Mouse (Mus musculus): Measurements from ENCODE around the gene Acin1. TPM values are rescaled to one million over a fixed set of nuclear protein-coding genes. Genes with fewer than 3 reads are reported as not detected.

Gene Acin1
- polyA plus RNA-seq, 1 experiment, result 238 TPM

- 92% methylated on average over 5 of the region's 5 CpGs for WGBS
- Histone ChIP-seq H3K4me1 (replicated peaks; ENCODE audit: control insufficient read depth, insufficient read depth, low read length) (no peaks in the 10 kb centered on the region), H3K27me3 (ENCODE audit: control insufficient read depth, insufficient read depth, low read length) (no peaks in the 10 kb centered on the region), H3K36me3 (ENCODE audit: control insufficient read depth, insufficient read depth, low read length) (no peaks in the 10 kb centered on the region), H3K27ac (ENCODE audit: control insufficient read depth, insufficient read depth, low read length) (no peak overlapping the region), H3K4me3 (ENCODE audit: control insufficient read depth, insufficient read depth, low read length) (no peak overlapping the region)
- TF ChIP-seq CTCF (IDR thresholded peaks at IDR 0.05; ENCODE audit: borderline replicate concordance, control insufficient read depth, extremely low read depth, insufficient read depth, low read length, poor library complexity) (no peak), POLR2A (IDR thresholded peaks at IDR 0.05; ENCODE audit: control insufficient read depth, extremely low read depth, insufficient read depth, low read length, poor library complexity) (no peak)
- DNase-seq, result no peak
Measured at GRCm38 (mm10) chr14:54727565-54727964, 40.8 kb upstream of the Acin1 start.

- H3K36me3 ChIP-seq (ENCODE audit: control insufficient read depth, insufficient read depth, low read length), result no peaks in the 10 kb centered on the region
Measured at GRCm38 (mm10) chr14:54724049-54724448, 37.3 kb upstream of the Acin1 start.

GRCm38 (mm10) chr14:54721711-54722110 is 35.0 kb upstream of the Acin1 start:
- Histone ChIP-seq H3K36me3 (ENCODE audit: control insufficient read depth, insufficient read depth, low read length) (no peaks in the 10 kb centered on the region), H3K27ac (ENCODE audit: control insufficient read depth, insufficient read depth, low read length) (no peak overlapping the region), H3K27me3 (ENCODE audit: control insufficient read depth, insufficient read depth, low read length) (no peaks in the 10 kb centered on the region), H3K4me3 (ENCODE audit: control insufficient read depth, insufficient read depth, low read length) (no peak overlapping the region), H3K4me1 (replicated peaks; ENCODE audit: control insufficient read depth, insufficient read depth, low read length) (no peaks in the 10 kb centered on the region)
- TF ChIP-seq POLR2A (IDR thresholded peaks at IDR 0.05; ENCODE audit: control insufficient read depth, extremely low read depth, insufficient read depth, low read length, poor library complexity) (no peak), CTCF (IDR thresholded peaks at IDR 0.05; ENCODE audit: borderline replicate concordance, control insufficient read depth, extremely low read depth, insufficient read depth, low read length, poor library complexity) (no peak)
- no peak for DNase-seq
- WGBS, result 89% methylated on average over 10 of the region's 10 CpGs

More at GRCm38 (mm10) chr14:54724049-54724448, 37.3 kb upstream of the Acin1 start:
- no peak for DNase-seq
- no peaks in the 10 kb centered on the region for H3K4me1 ChIP-seq (replicated peaks; ENCODE audit: control insufficient read depth, insufficient read depth, low read length)
- no peak overlapping the region for H3K27ac ChIP-seq (ENCODE audit: control insufficient read depth, insufficient read depth, low read length)
- H3K4me3 ChIP-seq (ENCODE audit: control insufficient read depth, insufficient read depth, low read length), result no peak overlapping the region
- no peak for TF ChIP-seq CTCF (IDR thresholded peaks at IDR 0.05; ENCODE audit: borderline replicate concordance, control insufficient read depth, extremely low read depth, insufficient read depth, low read length, poor library complexity)
- no peak for TF ChIP-seq POLR2A (IDR thresholded peaks at IDR 0.05; ENCODE audit: control insufficient read depth, extremely low read depth, insufficient read depth, low read length, poor library complexity)
- H3K27me3 ChIP-seq (ENCODE audit: control insufficient read depth, insufficient read depth, low read length), result no peaks in the 10 kb centered on the region
- 54% methylated on average over 6 of the region's 6 CpGs for WGBS

- DNase-seq, result no peak
- TF ChIP-seq CTCF (IDR thresholded peaks at IDR 0.05; ENCODE audit: borderline replicate concordance, control insufficient read depth, extremely low read depth, insufficient read depth, low read length, poor library complexity), result no peak
- TF ChIP-seq POLR2A (IDR thresholded peaks at IDR 0.05; ENCODE audit: control insufficient read depth, extremely low read depth, insufficient read depth, low read length, poor library complexity), result no peak
- no peak overlapping the region for H3K4me3 ChIP-seq (ENCODE audit: control insufficient read depth, insufficient read depth, low read length)
- no peaks in the 10 kb centered on the region for H3K36me3 ChIP-seq (ENCODE audit: control insufficient read depth, insufficient read depth, low read length)
- H3K27ac ChIP-seq (ENCODE audit: control insufficient read depth, insufficient read depth, low read length), result no peak overlapping the region
- H3K4me1 ChIP-seq (replicated peaks; ENCODE audit: control insufficient read depth, insufficient read depth, low read length), result no peaks in the 10 kb centered on the region
- H3K27me3 ChIP-seq (ENCODE audit: control insufficient read depth, insufficient read depth, low read length), result no peaks in the 10 kb centered on the region
- 88% methylated on average over 7 of the region's 7 CpGs for WGBS
Measured at GRCm38 (mm10) chr14:54720654-54721350, 34.1 kb upstream of the Acin1 start.

- Histone ChIP-seq H3K4me3 (ENCODE audit: control insufficient read depth, insufficient read depth, low read length) (no peak overlapping the region), H3K27ac (ENCODE audit: control insufficient read depth, insufficient read depth, low read length) (no peak overlapping the region), H3K36me3 (ENCODE audit: control insufficient read depth, insufficient read depth, low read length) (no peaks in the 10 kb centered on the region), H3K4me1 (replicated peaks; ENCODE audit: control insufficient read depth, insufficient read depth, low read length) (peaks cover under 1% of the 10 kb centered on the region), H3K27me3 (ENCODE audit: control insufficient read depth, insufficient read depth, low read length) (no peaks in the 10 kb centered on the region)
- no peak for TF ChIP-seq POLR2A (IDR thresholded peaks at IDR 0.05; ENCODE audit: control insufficient read depth, extremely low read depth, insufficient read depth, low read length, poor library complexity)
- TF ChIP-seq CTCF (IDR thresholded peaks at IDR 0.05; ENCODE audit: borderline replicate concordance, control insufficient read depth, extremely low read depth, insufficient read depth, low read length, poor library complexity), result no peak
- DNase-seq, result no peak
- 97% methylated on average over 11 of the region's 11 CpGs for WGBS
Measured at GRCm38 (mm10) chr14:54720041-54720440, 33.3 kb upstream of the Acin1 start.

GRCm38 (mm10) chr14:54715402-54715801 is 28.7 kb upstream of the Acin1 start:
- no peak overlapping the region for H3K27ac ChIP-seq (ENCODE audit: control insufficient read depth, insufficient read depth, low read length)
- H3K4me1 ChIP-seq (replicated peaks; ENCODE audit: control insufficient read depth, insufficient read depth, low read length), result peaks cover 13% of the 10 kb centered on the region
- WGBS, result 95% methylated on average over 1 of the region's 1 CpGs
- no peak overlapping the region for H3K4me3 ChIP-seq (ENCODE audit: control insufficient read depth, insufficient read depth, low read length)
- DNase-seq, result no peak
- no peaks in the 10 kb centered on the region; the same call in 1 of the 2 replicates for H3K27me3 ChIP-seq (ENCODE audit: control insufficient read depth, insufficient read depth, low read length)
- H3K36me3 ChIP-seq (ENCODE audit: control insufficient read depth, insufficient read depth, low read length), result no peaks in the 10 kb centered on the region
- TF ChIP-seq CTCF (IDR thresholded peaks at IDR 0.05; ENCODE audit: borderline replicate concordance, control insufficient read depth, extremely low read depth, insufficient read depth, low read length, poor library complexity), result no peak
- no peak for TF ChIP-seq POLR2A (IDR thresholded peaks at IDR 0.05; ENCODE audit: control insufficient read depth, extremely low read depth, insufficient read depth, low read length, poor library complexity)
